Mouse (Mus musculus) MEL (cell line): ENCODE data around the gene Gja5. TPM values are rescaled to one million over a fixed set of nuclear protein-coding genes. Genes with fewer than 3 reads are reported as not detected.

Source experiments
- DNase-seq: peaks from one replicate; pipeline ENCODE4 v3.0.0; 2011; ENCODE audit warnings: low read depth, low spot score
- H3K27ac ChIP-seq: 2 replicates; pipeline ENCODE4 v1.5.1; 2012; ENCODE audit warnings: low read depth, mild to moderate bottlenecking, control low read depth, low read length, moderate library complexity; ENCODE audit not compliant: control insufficient read depth
- H3K27me3 ChIP-seq, 2 experiments: fragments of 150-350 bp in 1 of 2; sonication (generic) in 1 of 2; 2 replicates each; pipeline ENCODE4 v1.6.1; 2012; ENCODE audit warnings: low read length in 2 of 2, mild to moderate bottlenecking in 2 of 2, improper control_type of control experiment in 1 of 2, moderate library complexity in 1 of 2; ENCODE audit not compliant: insufficient read depth in 2 of 2, control insufficient read depth in 1 of 2
- H3K36me3 ChIP-seq, 2 experiments: 2 replicates each; pipeline ENCODE4 v1.6.1; 2012 to 2014; ENCODE audit warnings: low read length in 2 of 2, improper control_type of control experiment in 1 of 2, inconsistent platforms in 1 of 2, mild to moderate bottlenecking in 1 of 2; ENCODE audit not compliant: insufficient read depth in 2 of 2, control insufficient read depth in 1 of 2
- H3K4me1 ChIP-seq, 2 experiments: fragments of 150-350 bp in 1 of 2; sonication (generic) in 1 of 2; 2 replicates each; pipeline ENCODE4 v1.6.1; 2012; ENCODE audit warnings: low read length in 2 of 2, improper control_type of control experiment in 1 of 2, mild to moderate bottlenecking in 1 of 2; ENCODE audit not compliant: insufficient read depth in 2 of 2, control insufficient read depth in 1 of 2
- H3K4me3 ChIP-seq, 2 experiments: fragments of 150-350 bp in 1 of 2; sonication (generic) in 1 of 2; 2 replicates each; pipeline ENCODE4 v1.5.1; 2012; ENCODE audit warnings: low read depth in 2 of 2, low read length in 2 of 2, mild to moderate bottlenecking in 2 of 2, moderate library complexity in 2 of 2, control low read depth in 1 of 2, improper control_type of control experiment in 1 of 2; ENCODE audit not compliant: control insufficient read depth in 1 of 2, insufficient read depth in 1 of 2
- H3K79me2 ChIP-seq: 2 replicates; pipeline ENCODE4 v1.6.1; 2012; ENCODE audit warnings: mild to moderate bottlenecking, low read length, moderate library complexity; ENCODE audit not compliant: control insufficient read depth, poor library complexity, insufficient read depth
- H3K9ac ChIP-seq: 2 replicates; pipeline ENCODE4 v1.6.1; 2012; ENCODE audit warnings: low read depth, mild to moderate bottlenecking, control low read depth, low read length, moderate library complexity; ENCODE audit not compliant: control insufficient read depth, poor library complexity, severe bottlenecking
- H3K9me3 ChIP-seq: fragments of 150-350 bp; sonication (generic); replicated peaks from 2 replicates; pipeline ENCODE4 v1.6.1; 2012; ENCODE audit warnings: mild to moderate bottlenecking, low read length, improper control_type of control experiment, moderate library complexity; ENCODE audit not compliant: insufficient read depth
- CHD1 ChIP-seq: IDR thresholded peaks from 2 replicates; pipeline ENCODE4 v1.6.1; 2012; ENCODE audit warnings: low read depth, mild to moderate bottlenecking, inconsistent platforms, low read length, improper control_type of control experiment
- ETS1 ChIP-seq: IDR thresholded peaks from 2 replicates; pipeline ENCODE4 v1.6.1; 2012; ENCODE audit warnings: low read depth, mild to moderate bottlenecking, inconsistent platforms, low read length, improper control_type of control experiment, moderate library complexity
- HCFC1 ChIP-seq: IDR thresholded peaks from 2 replicates; pipeline ENCODE4 v1.6.1; 2012; ENCODE audit warnings: low read depth, mild to moderate bottlenecking, inconsistent platforms, low read length, improper control_type of control experiment, moderate library complexity
- MAFK ChIP-seq: IDR thresholded peaks from 2 replicates; pipeline ENCODE4 v1.6.1; 2011; ENCODE audit warnings: low read depth, mild to moderate bottlenecking, low read length, improper control_type of control experiment, borderline replicate concordance
- MAX ChIP-seq: IDR thresholded peaks from 2 replicates; pipeline ENCODE4 v1.6.1; 2011; ENCODE audit warnings: low read length, improper control_type of control experiment
- NELFE ChIP-seq: IDR thresholded peaks from 2 replicates; pipeline ENCODE4 v1.6.1; 2011; ENCODE audit warnings: low read depth, low read length, improper control_type of control experiment
- POLR2AphosphoS5 ChIP-seq: IDR thresholded peaks from 2 replicates; pipeline ENCODE4 v1.6.1; 2012; ENCODE audit warnings: low read depth, borderline replicate concordance, mild to moderate bottlenecking, inconsistent platforms, low read length, moderate library complexity, mixed read lengths
- TCF12 ChIP-seq: IDR thresholded peaks from 2 replicates; pipeline ENCODE4 v1.6.1; 2014; ENCODE audit warnings: low read depth, mild to moderate bottlenecking, inconsistent platforms, low read length, improper control_type of control experiment, moderate library complexity
- USF1 ChIP-seq: IDR thresholded peaks from 2 replicates; pipeline ENCODE4 v1.6.1; 2014; ENCODE audit warnings: low read depth, mild to moderate bottlenecking, inconsistent platforms, low read length, improper control_type of control experiment, moderate library complexity
- ZKSCAN1 ChIP-seq: IDR thresholded peaks from 2 replicates; pipeline ENCODE4 v1.6.1; 2012; ENCODE audit warnings: low read depth, mild to moderate bottlenecking, inconsistent platforms, low read length, improper control_type of control experiment, moderate library complexity
- ZMIZ1 ChIP-seq: IDR thresholded peaks from 2 replicates; pipeline ENCODE4 v1.6.1; 2012; ENCODE audit warnings: low read depth, mild to moderate bottlenecking, inconsistent platforms, low read length, improper control_type of control experiment, moderate library complexity
- polyA plus RNA-seq, 2 experiments: library from polyadenylated mRNA; stranded (reverse) in 1 of 2; unstranded in 1 of 2; fragments of >175 nt in 1 of 2; fragments of >200 nt in 1 of 2; gene quantifications; 2 replicates each; pipeline versions ENCODE4 v1.2.1 to v1.2.4; 2012; ENCODE audit warnings: low replicate concordance in 2 of 2, low read depth in 1 of 2; ENCODE audit not compliant: insufficient read length in 2 of 2, insufficient read depth in 1 of 2, missing spikeins in 1 of 2
- total RNA-seq: library from RNA; depleted of rRNA; stranded (reverse); fragments of 300-350 nt; gene quantifications from 2 replicates; pipeline ENCODE4 v1.2.3, GENCODE M21; 2012

Gene Gja5
- total and polyA plus RNA-seq, 3 experiments: 0.03 to 0.08 TPM; not detected in 1

DNA sequence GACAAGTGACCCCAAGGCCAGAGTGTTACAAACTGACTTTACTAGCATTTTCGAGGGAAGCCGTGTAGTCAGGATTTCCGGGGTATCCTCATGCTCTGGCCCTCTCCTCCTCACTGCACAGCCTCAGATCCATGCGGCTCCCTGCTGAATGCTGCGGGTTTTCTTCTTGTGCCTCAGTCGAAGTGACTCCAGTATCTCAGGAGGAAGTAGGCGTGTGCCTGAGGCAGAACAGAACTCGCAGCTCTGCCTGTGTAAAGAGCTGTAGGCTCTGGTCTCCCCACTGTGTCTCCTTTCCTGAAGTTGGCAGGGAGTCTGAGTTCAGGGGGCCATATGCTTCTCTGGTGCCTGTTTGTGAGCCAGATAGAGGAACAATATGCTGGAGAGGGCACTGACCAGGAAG, 33.4 kb upstream of the Gja5 start:
- H3K36me3 ChIP-seq: peaks cover 0 to 38% of the 10 kb centered on the region in 2 experiments; a peak in 2 of 4 replicates
- H3K4me3 ChIP-seq: no peak overlapping the region
- no peaks in the 10 kb centered on the region for H3K4me1 ChIP-seq
- H3K9ac ChIP-seq: no peak overlapping the region
- no peaks in the 10 kb centered on the region for H3K27me3 ChIP-seq
- TF ChIP-seq HCFC1: no peak
- no peaks in the 10 kb centered on the region for H3K79me2 ChIP-seq
- no peak overlapping the region for H3K27ac ChIP-seq
- no peaks in the 10 kb centered on the region for H3K9me3 ChIP-seq
- DNase-seq: no peak

DNA sequence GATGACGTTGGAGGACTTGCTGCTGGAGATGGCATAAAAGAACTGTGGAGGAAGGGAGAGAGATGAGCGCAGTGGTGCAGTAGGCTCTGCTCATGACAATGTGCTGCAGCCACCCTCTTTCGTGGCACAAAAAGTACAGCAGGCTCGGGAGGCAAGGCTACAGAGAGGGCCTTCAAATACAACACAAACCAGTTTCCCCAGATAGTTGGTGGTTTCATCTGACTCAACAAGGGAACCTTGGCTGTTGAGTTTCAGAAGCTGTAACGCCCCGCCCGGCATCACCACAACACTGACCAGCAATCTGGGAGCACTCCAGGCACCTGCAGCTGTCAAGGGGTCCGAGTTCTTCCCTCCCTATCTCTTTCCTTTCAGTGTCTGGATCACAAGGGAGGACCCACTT, 32.0 kb upstream of the Gja5 start:
- TF ChIP-seq TCF12 (no peak), NELFE (no peak), POLR2AphosphoS5 (no peak), ZMIZ1 (no peak)
- H3K36me3 ChIP-seq: peaks cover 0 to 43% of the 10 kb centered on the region in 2 experiments; a peak in 2 of 4 replicates
- DNase-seq: no peak

DNA sequence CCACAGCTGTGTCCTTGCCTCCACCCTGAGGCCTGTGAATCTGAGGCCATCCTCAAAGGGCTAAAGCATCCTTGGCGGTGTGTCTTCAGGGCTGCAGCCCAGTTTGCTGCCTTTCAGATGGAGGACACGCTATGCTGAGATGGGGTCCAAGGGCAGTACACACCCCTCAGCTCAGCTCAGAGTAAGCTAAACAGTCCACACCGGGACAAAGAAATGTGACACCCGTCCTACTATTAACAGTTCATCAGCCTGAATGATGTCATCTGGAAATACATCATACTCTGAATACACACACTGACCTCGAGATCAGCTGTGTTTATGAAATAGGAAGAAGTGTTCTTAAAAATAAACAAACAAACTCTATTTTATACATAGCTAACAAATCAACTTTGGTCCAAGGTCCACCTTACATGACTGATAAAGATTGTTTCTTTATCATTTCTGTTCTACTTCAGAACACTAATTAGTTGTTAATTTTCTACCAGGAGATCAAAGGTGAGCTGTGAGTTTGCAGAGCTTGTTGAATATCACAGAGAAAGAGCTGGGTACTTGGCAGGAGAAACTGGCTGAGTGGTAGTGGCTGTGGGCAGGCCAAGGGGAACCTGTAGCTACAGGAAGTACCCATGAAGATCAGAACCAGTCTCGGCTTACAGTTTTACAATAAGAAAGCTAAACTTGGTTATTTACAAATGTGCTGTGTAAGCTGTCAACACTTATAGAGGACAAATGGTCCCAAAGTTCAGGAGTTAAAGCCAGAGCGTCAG, 29.5 kb upstream of the Gja5 start:
- TF ChIP-seq ZKSCAN1 (no peak), USF1 (no peak), MAX (no peak), MAFK (no peak), CHD1 (no peak), ETS1 (no peak)
- peaks cover 0 to 41% of the 10 kb centered on the region in 2 experiments; a peak in 2 of 4 replicates for H3K36me3 ChIP-seq
- no peak overlapping the region for H3K9ac ChIP-seq

More for the DNA sequence above, 32.0 kb upstream of the Gja5 start:
- Histone ChIP-seq H3K4me1 (no peaks in the 10 kb centered on the region), H3K79me2 (no peaks in the 10 kb centered on the region), H3K27me3 (no peaks in the 10 kb centered on the region), H3K9ac (no peak overlapping the region), H3K4me3 (no peak overlapping the region), H3K9me3 (no peaks in the 10 kb centered on the region), H3K27ac (no peak overlapping the region)

More for the DNA sequence above, 29.5 kb upstream of the Gja5 start:
- Histone ChIP-seq H3K4me3 (no peak overlapping the region), H3K27me3 (no peaks in the 10 kb centered on the region), H3K27ac (no peak overlapping the region), H3K79me2 (no peaks in the 10 kb centered on the region), H3K4me1 (no peaks in the 10 kb centered on the region), H3K9me3 (no peaks in the 10 kb centered on the region)
- DNase-seq: no peak
